Mouse (Mus musculus): Measurements from ENCODE around the gene Slc35e3.

The Slc35e3 gene

GRCm38 (mm10) chr10:117736573-117736972 lies 9.6 kb downstream of the Slc35e3 start:
- in situ Hi-C loops (cut with MboI; ENCODE audit: low sequenced_read_pairs) = loop anchor here (25.0 kb wide), 1 partner anchor 626 kb away; the partner anchor contains the start of gene Gm9049

- in situ Hi-C loops (cut with MboI; ENCODE audit: low sequenced_read_pairs) = loop anchor here (25.0 kb wide), 1 partner anchor 627 kb away; the partner anchor contains the start of gene Gm9049
Measured at GRCm38 (mm10) chr10:117735396-117735795, 10.8 kb downstream of the Slc35e3 start.

DNA sequence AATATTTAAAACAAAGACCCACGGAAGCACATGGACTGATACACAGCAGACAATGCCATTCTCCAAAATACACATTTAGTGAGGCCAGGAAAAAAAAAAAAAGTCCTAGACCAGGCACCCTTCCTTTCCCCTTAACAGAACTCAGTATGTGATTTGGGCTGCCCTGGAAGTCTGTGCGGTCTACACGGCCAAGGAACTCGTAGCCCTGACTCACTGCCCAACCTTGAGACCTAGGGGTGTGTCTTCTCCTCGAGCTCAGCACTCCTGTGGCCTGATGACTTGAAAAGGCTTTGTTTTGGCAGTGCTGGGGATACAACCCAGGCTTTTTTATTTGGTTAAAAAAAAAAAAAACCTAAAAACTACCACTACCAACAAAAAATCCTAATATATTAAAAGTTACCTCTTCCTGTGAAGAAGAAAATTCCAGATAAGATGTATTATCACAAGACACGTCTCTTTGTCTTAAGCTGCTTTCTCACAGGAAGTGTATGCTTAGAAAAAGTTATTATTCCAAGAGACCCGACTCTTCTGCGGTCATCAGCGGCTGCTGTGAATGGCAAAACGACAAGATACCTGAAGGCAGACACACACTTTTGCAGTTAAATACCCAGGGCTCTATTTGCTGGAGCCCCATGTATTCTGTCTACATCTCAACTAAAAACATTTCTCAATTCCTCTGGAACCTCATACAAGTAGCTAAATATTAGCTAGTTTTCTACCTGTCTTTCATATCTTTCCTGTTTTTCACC lies 11.9 kb downstream of the Slc35e3 start:
- in situ Hi-C loops (cut with MboI; ENCODE audit: low sequenced_read_pairs) = loop anchor here (25.0 kb wide), 1 partner anchor 628 kb away; the partner anchor contains the start of gene Gm9049

DNA sequence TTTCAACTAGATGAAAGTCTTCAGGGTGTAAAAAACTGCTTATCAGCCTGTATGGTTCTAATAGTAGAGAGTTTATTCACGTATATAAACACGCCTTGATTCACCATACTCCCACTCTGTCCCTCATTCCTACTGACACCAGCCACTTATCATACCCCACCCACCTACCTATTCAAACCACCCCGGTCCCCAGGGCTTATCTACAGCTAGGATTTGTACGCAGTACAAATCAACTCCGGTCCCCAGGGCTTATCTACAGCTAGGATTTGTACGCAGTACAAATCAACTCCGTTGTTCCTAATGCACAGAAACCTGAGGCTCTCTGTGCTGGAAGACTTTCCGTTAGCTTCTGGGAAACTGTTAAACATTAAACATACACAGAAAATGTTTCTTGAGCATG lies 12.5 kb downstream of the Slc35e3 start:
- in situ Hi-C loops (cut with MboI; ENCODE audit: low sequenced_read_pairs) = loop anchor here (25.0 kb wide), 1 partner anchor 629 kb away; the partner anchor contains the start of gene Gm9049

DNA sequence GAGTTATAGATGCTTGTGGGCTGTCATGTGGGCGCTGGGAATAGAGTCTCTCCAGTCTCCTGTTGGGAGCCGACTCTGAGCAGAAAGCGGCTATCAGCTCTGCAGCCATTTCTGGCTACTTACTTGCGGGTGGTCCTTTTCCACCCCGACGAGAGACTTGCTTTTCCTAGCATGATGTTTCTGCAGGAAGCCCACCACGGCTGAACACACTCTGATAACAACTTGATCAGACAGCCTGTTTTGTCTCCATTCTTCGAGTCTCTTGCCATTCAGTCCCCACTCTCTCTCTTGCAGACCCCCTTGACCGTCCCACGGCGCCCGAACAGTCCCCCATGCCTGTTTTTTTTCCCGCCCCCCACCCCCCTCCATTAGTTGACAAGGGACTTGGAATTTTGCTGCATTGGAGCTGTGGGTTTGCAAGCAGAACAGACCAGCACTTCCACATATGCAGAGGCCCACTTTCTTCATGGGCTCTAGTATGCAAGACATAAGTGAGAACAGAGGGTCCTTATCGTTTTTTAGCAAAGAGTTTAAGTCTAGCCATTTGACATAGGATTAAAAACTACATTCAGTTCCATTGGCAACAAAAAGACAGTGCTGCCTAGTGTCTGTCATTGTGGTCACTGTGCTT lies 13.1 kb downstream of the Slc35e3 start:
- in situ Hi-C loops (cut with MboI; ENCODE audit: low sequenced_read_pairs) = loop anchor here (25.0 kb wide), 1 partner anchor 629 kb away; the partner anchor contains the start of gene Gm9049

GRCm38 (mm10) chr10:117732184-117732583 lies 14.0 kb downstream of the Slc35e3 start:
- in situ Hi-C loops (cut with MboI; ENCODE audit: low sequenced_read_pairs) = loop anchor here (25.0 kb wide), 1 partner anchor 630 kb away; the partner anchor contains the start of gene Gm9049

GRCm38 (mm10) chr10:117731244-117732101 lies 14.7 kb downstream of the Slc35e3 start:
- in situ Hi-C loops (cut with MboI; ENCODE audit: low sequenced_read_pairs) = loop anchor here (25.0 kb wide), 1 partner anchor 631 kb away; the partner anchor contains the start of gene Gm9049

GRCm38 (mm10) chr10:117730637-117731203 lies 15.4 kb downstream of the Slc35e3 start:
- in situ Hi-C loops (cut with MboI; ENCODE audit: low sequenced_read_pairs) = loop anchor here (25.0 kb wide), 1 partner anchor 632 kb away; the partner anchor contains the start of gene Gm9049

DNA sequence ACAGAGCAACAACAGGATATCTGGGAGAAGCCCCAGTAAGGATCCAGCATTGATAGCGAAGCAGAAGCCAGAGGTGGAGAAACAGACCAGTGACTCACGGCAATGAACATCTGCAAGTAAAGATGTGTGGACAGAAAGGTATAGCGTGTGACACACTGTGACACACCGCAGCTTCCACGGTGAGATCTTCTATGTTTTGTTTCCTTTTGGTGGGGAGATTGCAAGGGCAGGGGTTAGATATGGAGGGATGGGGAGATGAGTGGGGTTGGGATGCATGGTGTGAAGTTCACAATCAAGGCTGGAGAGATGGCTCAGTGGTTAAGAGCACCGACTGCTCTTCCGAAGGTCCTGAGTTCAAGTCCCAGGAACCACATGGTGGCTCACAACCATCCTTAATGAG lies 16.0 kb downstream of the Slc35e3 start:
- in situ Hi-C loops (cut with MboI; ENCODE audit: low sequenced_read_pairs) = loop anchor here (25.0 kb wide), 1 partner anchor 632 kb away; the partner anchor contains the start of gene Gm9049

- in situ Hi-C loops (cut with MboI; ENCODE audit: low sequenced_read_pairs) = loop anchor here (25.0 kb wide), 1 partner anchor 633 kb away; the partner anchor contains the start of gene Gm9049
Measured at GRCm38 (mm10) chr10:117729139-117729814, 16.9 kb downstream of the Slc35e3 start.

DNA sequence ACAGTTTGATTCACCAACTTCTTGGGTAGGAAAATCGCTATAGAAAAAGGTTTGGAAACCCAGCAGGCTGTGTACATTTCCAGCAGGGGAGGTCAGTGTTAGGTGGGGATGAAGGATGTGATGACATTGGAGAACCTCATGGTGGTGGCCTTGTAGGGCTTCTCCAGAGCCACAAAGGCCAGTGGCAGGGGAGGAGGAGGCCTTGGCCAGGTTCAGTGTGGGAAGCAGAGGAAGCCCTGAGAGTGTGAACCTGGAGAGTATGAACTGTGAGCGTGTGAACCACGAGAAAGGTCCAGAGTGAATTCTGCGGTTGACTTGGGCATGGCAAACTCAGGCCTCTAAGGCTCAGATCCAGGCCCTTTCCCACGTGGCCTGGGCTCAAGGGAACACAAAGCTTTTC lies 17.6 kb downstream of the Slc35e3 start:
- in situ Hi-C loops (cut with MboI; ENCODE audit: low sequenced_read_pairs) = loop anchor here (25.0 kb wide), 1 partner anchor 634 kb away; the partner anchor contains the start of gene Gm9049

DNA sequence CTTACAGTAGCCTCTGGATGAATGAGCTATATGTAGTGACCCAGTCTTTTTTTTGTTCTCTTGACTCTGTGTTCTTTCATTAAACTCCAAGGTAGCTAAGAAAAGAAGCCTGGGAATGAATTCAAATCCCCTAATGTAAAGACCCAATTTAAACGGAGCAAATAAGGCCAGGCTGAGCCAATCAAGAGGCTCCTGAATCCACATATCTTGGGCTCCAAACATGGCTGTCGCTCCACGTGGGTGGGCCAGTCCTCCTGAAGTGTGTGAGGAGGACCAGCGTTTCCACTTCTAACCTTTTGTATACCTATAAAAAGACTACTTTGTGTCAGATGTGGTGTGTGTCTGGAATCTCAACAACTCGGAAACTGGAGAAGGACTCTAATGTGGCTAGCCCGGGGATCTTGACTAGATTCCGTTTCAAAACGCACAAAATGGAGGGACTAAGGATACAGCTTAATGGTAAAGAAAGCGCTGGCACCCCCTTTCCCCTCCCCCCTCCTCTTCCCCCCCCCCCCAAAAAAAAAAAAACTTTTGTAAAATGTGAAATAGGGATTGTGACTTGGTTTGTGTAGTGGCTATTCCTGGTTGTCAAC lies 18.6 kb downstream of the Slc35e3 start:
- in situ Hi-C loops (cut with MboI; ENCODE audit: low sequenced_read_pairs) = loop anchor here (25.0 kb wide), 1 partner anchor 635 kb away; the partner anchor contains the start of gene Gm9049

DNA sequence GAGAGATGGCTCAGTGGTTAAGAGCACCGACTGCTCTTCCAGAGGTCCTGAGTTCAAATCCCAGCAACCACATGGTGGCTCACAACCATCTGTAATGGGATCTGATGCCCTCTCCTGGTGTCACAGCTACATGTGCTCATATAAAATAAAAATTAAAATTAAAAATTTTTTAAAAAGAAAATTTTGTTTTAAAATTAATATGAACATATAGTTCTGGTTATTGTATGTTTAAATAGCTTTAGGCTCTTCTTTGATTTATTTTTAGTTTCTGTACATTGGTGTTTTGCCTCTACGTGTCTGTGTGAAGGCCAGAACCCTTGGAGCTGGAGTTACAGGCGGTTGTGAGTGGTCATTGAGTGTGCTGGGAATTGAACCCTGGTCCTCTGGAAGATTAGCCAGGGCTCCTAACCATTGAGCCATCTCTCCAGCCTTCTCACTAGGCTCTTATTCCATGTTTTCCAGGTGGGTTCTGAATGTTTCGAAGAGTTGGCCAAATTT lies 19.2 kb downstream of the Slc35e3 start:
- in situ Hi-C loops (cut with MboI; ENCODE audit: low sequenced_read_pairs) = loop anchor here (25.0 kb wide), 1 partner anchor 635 kb away; the partner anchor contains the start of gene Gm9049

- in situ Hi-C loops (cut with MboI; ENCODE audit: low sequenced_read_pairs) = loop anchor here (25.0 kb wide), 1 partner anchor 636 kb away; the partner anchor contains the start of gene Gm9049
Measured at GRCm38 (mm10) chr10:117726350-117726749, 19.8 kb downstream of the Slc35e3 start.

DNA sequence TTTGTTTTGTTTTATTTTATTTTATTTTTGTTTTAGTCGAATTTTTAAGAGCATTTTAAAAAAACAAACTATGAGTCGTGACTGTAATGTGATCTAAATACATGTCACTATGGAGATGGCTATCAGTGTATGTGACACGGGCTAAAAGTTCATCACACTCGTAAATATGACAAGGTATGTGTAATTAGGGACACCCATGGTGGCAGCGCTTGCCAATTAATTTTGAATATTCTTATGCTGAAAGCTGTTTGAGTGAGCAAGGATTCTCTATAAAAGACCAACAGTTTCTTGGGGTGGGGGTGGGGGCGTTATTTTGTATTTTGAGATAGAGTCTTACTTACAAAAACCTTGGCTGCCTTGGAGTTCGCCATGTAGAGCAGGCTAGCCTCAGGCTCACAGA lies 20.5 kb downstream of the Slc35e3 start:
- in situ Hi-C loops (cut with MboI; ENCODE audit: low sequenced_read_pairs) = loop anchor here (25.0 kb wide), 1 partner anchor 637 kb away; the partner anchor contains the start of gene Gm9049

DNA sequence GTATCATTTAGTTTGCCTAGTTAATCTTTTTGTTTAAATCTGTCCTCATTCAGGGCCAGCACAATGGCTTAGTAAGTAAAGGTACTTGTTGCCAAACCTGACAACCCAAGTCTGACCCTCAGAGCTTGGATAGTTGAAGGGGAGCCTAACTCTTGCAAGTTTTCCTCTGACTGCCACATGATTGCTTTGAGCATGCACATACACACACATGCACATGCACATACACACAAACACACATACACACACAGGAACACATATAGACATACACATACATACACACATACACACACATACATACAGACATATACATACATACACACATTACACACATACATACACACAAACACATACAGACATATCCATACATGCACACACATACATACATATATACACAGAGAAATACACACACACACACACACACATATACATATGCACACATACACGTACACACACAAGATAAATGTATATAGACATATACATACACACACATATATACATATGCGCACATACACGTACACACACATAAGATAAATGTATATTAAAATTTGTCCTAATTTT lies 21.3 kb downstream of the Slc35e3 start:
- in situ Hi-C loops (cut with MboI; ENCODE audit: low sequenced_read_pairs) = loop anchor here (25.0 kb wide), 1 partner anchor 637 kb away; the partner anchor contains the start of gene Gm9049

DNA sequence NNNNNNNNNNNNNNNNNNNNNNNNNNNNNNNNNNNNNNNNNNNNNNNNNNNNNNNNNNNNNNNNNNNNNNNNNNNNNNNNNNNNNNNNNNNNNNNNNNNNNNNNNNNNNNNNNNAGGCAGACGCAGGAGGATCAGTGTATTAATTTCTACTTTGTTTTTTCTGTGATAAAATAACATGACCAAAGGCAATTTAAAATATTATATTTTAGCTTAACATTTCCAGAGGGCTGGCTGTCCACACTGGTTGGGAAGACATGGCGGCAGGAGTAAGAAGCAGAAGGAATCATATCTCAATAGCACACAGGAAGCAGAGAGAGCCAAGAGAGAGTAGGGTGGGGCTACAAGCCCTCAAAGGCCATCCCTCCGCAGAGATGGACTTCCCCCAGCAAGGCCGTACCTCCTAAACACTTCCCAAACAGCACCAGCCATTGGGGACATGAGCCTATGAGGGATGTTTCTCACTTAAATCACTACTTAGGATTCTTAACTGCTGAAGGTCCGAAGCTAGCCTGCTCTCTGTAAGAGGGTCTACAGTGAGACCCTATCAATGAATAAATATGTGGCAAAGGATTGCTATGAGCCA lies 21.9 kb downstream of the Slc35e3 start:
- in situ Hi-C loops (cut with MboI; ENCODE audit: low sequenced_read_pairs) = no loop called here

Data from CH12F3 (cell line).